In the genomic region with DNA sequence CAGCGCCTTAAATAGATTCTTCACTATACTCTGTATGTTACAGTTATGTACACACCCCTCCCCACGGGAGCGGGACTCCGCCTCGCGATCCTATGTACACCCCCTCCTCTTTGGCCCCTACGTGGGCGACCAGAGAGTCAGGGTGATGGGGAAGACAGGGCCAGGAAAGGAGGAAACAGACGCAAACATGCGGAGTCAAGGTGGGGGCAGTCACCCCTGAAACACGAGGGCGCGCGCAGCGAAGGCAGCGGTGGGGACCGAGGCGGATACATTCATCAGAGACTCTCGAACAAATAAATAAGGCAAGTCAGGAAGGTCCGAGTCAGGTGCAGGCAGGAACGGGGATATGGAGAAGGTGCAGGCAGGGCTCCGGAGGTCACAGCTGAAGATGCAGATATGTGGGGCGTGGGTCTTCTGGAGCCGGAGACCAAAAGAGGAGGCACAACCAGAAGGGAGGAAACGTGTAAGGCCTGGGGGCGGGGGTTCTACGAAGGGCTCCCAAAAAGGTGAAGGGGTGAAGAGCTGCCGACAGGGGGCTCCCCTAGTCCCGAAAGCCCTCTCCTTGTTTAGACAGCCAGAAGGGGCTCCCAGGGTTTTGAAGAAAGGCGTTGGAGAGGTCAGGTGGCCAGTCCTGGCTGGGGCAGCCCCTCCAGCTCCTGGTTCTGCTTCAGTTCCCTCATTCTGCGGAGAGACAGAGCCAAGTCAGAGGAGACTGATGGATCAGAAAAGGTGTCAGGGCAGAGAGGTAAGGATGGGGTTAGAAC, we compare ENCODE assay signal across 8 mouse cellular contexts. TPM values are rescaled to one million over a fixed set of nuclear protein-coding genes. Genes with fewer than 3 reads are reported as not detected.
DNase-seq lines count a peak whose midpoint lies in the region; ATAC-seq and TF ChIP-seq lines count a peak whose summit lies in the region.

No protein-coding gene starts in this region.

- no peaks in the 10 kb centered on the region for H3K9me3 ChIP-seq in hindbrain, embryonic 12.5 days (replicated peaks)

- intact Hi-C loops in left cerebral cortex, adult 2 months (cut with DNase I): loop anchor here (1.0 to 5.0 kb wide), 3 partner anchors 16 to 43 kb away; a partner anchor contains a TSS

- no peaks in the 10 kb centered on the region for H3K27me3 ChIP-seq in hindbrain, embryonic 12.5 days

- H3K27ac ChIP-seq in hindbrain, embryonic 12.5 days: peak overlapping the region; percentile 97
- H3K27ac ChIP-seq in left cerebral cortex, adult 2 months: peak overlapping the region; percentile 99

- H3K4me3 ChIP-seq in hindbrain, embryonic 12.5 days: peak overlapping the region; percentile 57
- H3K4me3 ChIP-seq in left cerebral cortex, adult 2 months: peak overlapping the region; percentile 55

- peak overlapping the region; percentile 80 for H3K9ac ChIP-seq in hindbrain, embryonic 12.5 days

- peaks cover 29% of the 10 kb centered on the region for H3K36me3 ChIP-seq in hindbrain, embryonic 12.5 days

- peak overlapping the region; percentile 85 for H3K4me2 ChIP-seq in hindbrain, embryonic 12.5 days (replicated peaks)

- TF ChIP-seq CTCF in left cerebral cortex, adult 2 months (IDR thresholded peaks at IDR 0.05): peak; percentile 61

- WGBS in hindbrain, embryonic 12.5 days: under 1% methylated on average over 30 of the region's 31 CpGs

- peak; percentile 42 for ATAC-seq in hindbrain, embryonic 12.5 days (ENCODE audit: low FRiP score)

- DNase-seq in NIH3T3 (ENCODE audit: low read depth): peak; percentile 90
- DNase-seq in cerebellum, adult 9-11 months: peak; percentile 87
- DNase-seq in frontal cortex, postnatal 10 days (ENCODE audit: low spot score in 2 of 2): peak; percentile 76 to 77
- DNase-seq in left cerebral cortex, adult 2 months (ENCODE audit: extremely low spot score in 1 of 2, low spot score in 2 of 2): peak; percentile 63 to 65
- DNase-seq in lung, postnatal 4 days: peak; percentile 85 to 87
- DNase-seq in retina, embryonic 14.5 days (ENCODE audit: low spot score): peak; percentile 85
- DNase-seq in yolk sac, embryonic 10.5 days (ENCODE audit: low spot score): peak; percentile 82

- peaks cover 27% of the 10 kb centered on the region for H3K4me1 ChIP-seq in hindbrain, embryonic 12.5 days

RNA-seq across cellular contexts. Expression of a gene that starts 0.5 kb away (rescaled TPM):
- polyA plus RNA-seq in hindbrain, embryonic 12.5 days (2016; fragmentation: Nextera tagmentation; extraction: Ambion mirVana): 143 and 144 TPM in 2 replicates
- 10 to 100 TPM; 52.2 to 56.7 TPM for total RNA-seq in left cerebral cortex, adult 2 months (2021)

RNA-seq across cellular contexts. Expression of a gene that starts 12.8 kb away (rescaled TPM):
- 14.9 and 18.5 TPM in 2 replicates for polyA plus RNA-seq in hindbrain, embryonic 12.5 days (2016; fragmentation: Nextera tagmentation; extraction: Ambion mirVana)
- total RNA-seq in left cerebral cortex, adult 2 months (2021): 10 to 100 TPM in 1 of 2 experiments, 1 to 10 TPM in 1; 9.8 to 10.6 TPM

RNA-seq across cellular contexts. Expression of a gene that starts 15.3 kb away (rescaled TPM):
- 1,190 and 1,267 TPM in 2 replicates for polyA plus RNA-seq in hindbrain, embryonic 12.5 days (2016; fragmentation: Nextera tagmentation; extraction: Ambion mirVana)
- 100 to 1,000 TPM; 207 to 224 TPM for total RNA-seq in left cerebral cortex, adult 2 months (2021)

RNA-seq across cellular contexts. Expression of a gene that starts 18.1 kb away (rescaled TPM):
- polyA plus RNA-seq in hindbrain, embryonic 12.5 days (2016; fragmentation: Nextera tagmentation; extraction: Ambion mirVana): 15.2 and 15.7 TPM in 2 replicates
- total RNA-seq in left cerebral cortex, adult 2 months (2021): 100 to 1,000 TPM; 238 to 261 TPM

RNA-seq across cellular contexts. Expression of a gene that starts 22.5 kb away (rescaled TPM):
- polyA plus RNA-seq in hindbrain, embryonic 12.5 days (2016; fragmentation: Nextera tagmentation; extraction: Ambion mirVana): 145 and 148 TPM in 2 replicates
- total RNA-seq in left cerebral cortex, adult 2 months (2021): 100 to 1,000 TPM; 107 to 117 TPM

Comparison
In these comparisons a context has a peak if more than half of its experiments do, and no peak if none do; other contexts are left out.
1. Peak in every context shown above with its lines: DNase-seq, ATAC-seq, H3K4me3 ChIP-seq and H3K27ac ChIP-seq.